Mouse (Mus musculus) liver, embryonic 14.5 days (tissue): Measurements from ENCODE around the gene Lkaaear1.

Source experiments
- CTCF ChIP-seq: IDR thresholded peaks from 2 replicates; pipeline ENCODE4 v1.5.1; 2016; ENCODE audit warnings: antibody characterized with exemption, low read depth, control low read depth
- EP300 ChIP-seq: IDR thresholded peaks from 2 replicates; pipeline ENCODE4 v1.6.1; 2016; ENCODE audit warnings: antibody characterized with exemption, low read depth

- TF ChIP-seq CTCF (no peak), EP300 (no peak)
These were observed 6.7 kb downstream of the Lkaaear1 start for GRCm38 (mm10) chr2:181691571-181691970.
